Mouse (Mus musculus): ENCODE measurements around the gene Jarid2. TPM values are rescaled to one million over a fixed set of nuclear protein-coding genes. Genes with fewer than 3 reads are reported as not detected.

Gene Jarid2
- polyA plus RNA-seq, 1 experiment, result 35.9 TPM

- 69% methylated on average over 2 of the region's 2 CpGs for WGBS
- DNase-seq, result no peak
- Histone ChIP-seq H3K27me3 (ENCODE audit: control insufficient read depth, insufficient read depth, low read length) (no peaks in the 10 kb centered on the region), H3K27ac (ENCODE audit: insufficient read depth, low read length) (no peak overlapping the region), H3K4me3 (replicated peaks; ENCODE audit: insufficient read depth, low read depth, low read length) (no peak overlapping the region), H3K4me1 (ENCODE audit: control insufficient read depth, insufficient read depth, low read length) (peaks cover 22% of the 10 kb centered on the region)
- TF ChIP-seq CTCF (IDR thresholded peaks at IDR 0.05; ENCODE audit: borderline replicate concordance, insufficient read depth, low read depth, low read length) (no peak), POLR2A (IDR thresholded peaks at IDR 0.05; ENCODE audit: borderline replicate concordance, insufficient read depth, low read length) (no peak)
These were observed 102.8 kb downstream of the Jarid2 start for GRCm38 (mm10) chr13:44832104-44832503.

GRCm38 (mm10) chr13:44832866-44833265, 103.6 kb downstream of the Jarid2 start:
- DNase-seq, result no peak
- Histone ChIP-seq H3K27me3 (ENCODE audit: control insufficient read depth, insufficient read depth, low read length) (no peaks in the 10 kb centered on the region), H3K4me1 (ENCODE audit: control insufficient read depth, insufficient read depth, low read length) (peaks cover 27% of the 10 kb centered on the region), H3K27ac (ENCODE audit: insufficient read depth, low read length) (no peak overlapping the region), H3K4me3 (replicated peaks; ENCODE audit: insufficient read depth, low read depth, low read length) (no peak overlapping the region)
- 77% methylated on average over 4 of the region's 4 CpGs for WGBS
- no peak for TF ChIP-seq POLR2A (IDR thresholded peaks at IDR 0.05; ENCODE audit: borderline replicate concordance, insufficient read depth, low read length)
- no peak for TF ChIP-seq CTCF (IDR thresholded peaks at IDR 0.05; ENCODE audit: borderline replicate concordance, insufficient read depth, low read depth, low read length)

GRCm38 (mm10) chr13:44833353-44833752, 104.1 kb downstream of the Jarid2 start:
- H3K4me3 ChIP-seq (replicated peaks; ENCODE audit: insufficient read depth, low read depth, low read length), result no peak overlapping the region
- H3K27ac ChIP-seq (ENCODE audit: insufficient read depth, low read length), result no peak overlapping the region
- no peaks in the 10 kb centered on the region for H3K27me3 ChIP-seq (ENCODE audit: control insufficient read depth, insufficient read depth, low read length)
- peak; percentile 46; the same call in 1 of the 2 replicates for TF ChIP-seq CTCF (IDR thresholded peaks at IDR 0.05; ENCODE audit: borderline replicate concordance, insufficient read depth, low read depth, low read length)
- TF ChIP-seq POLR2A (IDR thresholded peaks at IDR 0.05; ENCODE audit: borderline replicate concordance, insufficient read depth, low read length), result no peak
- peak; percentile 44 to 70 for DNase-seq
- H3K4me1 ChIP-seq (ENCODE audit: control insufficient read depth, insufficient read depth, low read length), result peaks cover 31% of the 10 kb centered on the region
- WGBS, result 24% methylated on average over 3 of the region's 3 CpGs

GRCm38 (mm10) chr13:44837445-44837844, 108.2 kb downstream of the Jarid2 start:
- Histone ChIP-seq H3K4me3 (replicated peaks; ENCODE audit: insufficient read depth, low read depth, low read length) (no peak overlapping the region), H3K27me3 (ENCODE audit: control insufficient read depth, insufficient read depth, low read length) (no peaks in the 10 kb centered on the region), H3K27ac (ENCODE audit: insufficient read depth, low read length) (no peak overlapping the region), H3K4me1 (ENCODE audit: control insufficient read depth, insufficient read depth, low read length) (peaks cover 38% of the 10 kb centered on the region)
- DNase-seq, result no peak
- WGBS, result 72% methylated on average over 6 of the region's 6 CpGs
- no peak for TF ChIP-seq CTCF (IDR thresholded peaks at IDR 0.05; ENCODE audit: borderline replicate concordance, insufficient read depth, low read depth, low read length)

- 1% methylated on average over 20 of the region's 20 CpGs for WGBS
- H3K4me3 ChIP-seq (replicated peaks; ENCODE audit: insufficient read depth, low read depth, low read length), result peak overlapping the region; percentile 51
- TF ChIP-seq POLR2A (IDR thresholded peaks at IDR 0.05; ENCODE audit: borderline replicate concordance, insufficient read depth, low read length) (no peak), CTCF (IDR thresholded peaks at IDR 0.05; ENCODE audit: borderline replicate concordance, insufficient read depth, low read depth, low read length) (no peak)
- DNase-seq, result peak; percentile 86 to 90
- no peaks in the 10 kb centered on the region for H3K27me3 ChIP-seq (ENCODE audit: control insufficient read depth, insufficient read depth, low read length)
- H3K27ac ChIP-seq (ENCODE audit: insufficient read depth, low read length), result peak overlapping the region; percentile 67; the same call in 1 of the 2 replicates
- peaks cover 38% of the 10 kb centered on the region; the same call in 1 of the 2 replicates for H3K4me1 ChIP-seq (ENCODE audit: control insufficient read depth, insufficient read depth, low read length)
These were observed 110.9 kb downstream of the Jarid2 start for GRCm38 (mm10) chr13:44839866-44840835.

GRCm38 (mm10) chr13:44851426-44851825, 122.2 kb downstream of the Jarid2 start:
- Histone ChIP-seq H3K27ac (ENCODE audit: insufficient read depth, low read length) (no peak overlapping the region), H3K27me3 (ENCODE audit: control insufficient read depth, insufficient read depth, low read length) (no peaks in the 10 kb centered on the region), H3K4me3 (replicated peaks; ENCODE audit: insufficient read depth, low read depth, low read length) (no peak overlapping the region), H3K4me1 (ENCODE audit: control insufficient read depth, insufficient read depth, low read length) (peaks cover 2% of the 10 kb centered on the region; the same call in 1 of the 2 replicates)
- no peak for DNase-seq
- TF ChIP-seq CTCF (IDR thresholded peaks at IDR 0.05; ENCODE audit: borderline replicate concordance, insufficient read depth, low read depth, low read length), result no peak
- no peak for TF ChIP-seq POLR2A (IDR thresholded peaks at IDR 0.05; ENCODE audit: borderline replicate concordance, insufficient read depth, low read length)
- WGBS, result 33% methylated on average over 2 of the region's 2 CpGs

- DNase-seq, result no peak
- H3K27ac ChIP-seq (ENCODE audit: insufficient read depth, low read length), result no peak overlapping the region
- H3K27me3 ChIP-seq (ENCODE audit: control insufficient read depth, insufficient read depth, low read length), result no peaks in the 10 kb centered on the region
- no peak for TF ChIP-seq POLR2A (IDR thresholded peaks at IDR 0.05; ENCODE audit: borderline replicate concordance, insufficient read depth, low read length)
- TF ChIP-seq CTCF (IDR thresholded peaks at IDR 0.05; ENCODE audit: borderline replicate concordance, insufficient read depth, low read depth, low read length), result no peak
- WGBS, result 52% methylated on average over 3 of the region's 3 CpGs
- H3K4me3 ChIP-seq (replicated peaks; ENCODE audit: insufficient read depth, low read depth, low read length), result no peak overlapping the region
- H3K4me1 ChIP-seq (ENCODE audit: control insufficient read depth, insufficient read depth, low read length), result peaks cover 2% of the 10 kb centered on the region; the same call in 1 of the 2 replicates
These were observed 122.8 kb downstream of the Jarid2 start for GRCm38 (mm10) chr13:44852024-44852423.

- no peak overlapping the region for H3K4me3 ChIP-seq (replicated peaks; ENCODE audit: insufficient read depth, low read depth, low read length)
- H3K27me3 ChIP-seq (ENCODE audit: control insufficient read depth, insufficient read depth, low read length), result 0 out of 2 replicates have a peak, but pooled peaks cover 2% of the 10 kb centered on the region
- DNase-seq, result no peak
- H3K27ac ChIP-seq (ENCODE audit: insufficient read depth, low read length), result no peak overlapping the region
- H3K4me1 ChIP-seq (ENCODE audit: control insufficient read depth, insufficient read depth, low read length), result peaks cover 15% of the 10 kb centered on the region
- no peak for TF ChIP-seq POLR2A (IDR thresholded peaks at IDR 0.05; ENCODE audit: borderline replicate concordance, insufficient read depth, low read length)
- TF ChIP-seq CTCF (IDR thresholded peaks at IDR 0.05; ENCODE audit: borderline replicate concordance, insufficient read depth, low read depth, low read length), result no peak
- 52% methylated on average over 2 of the region's 2 CpGs for WGBS
These were observed 136.3 kb downstream of the Jarid2 start for GRCm38 (mm10) chr13:44865566-44865965.

Data from cerebellum, adult 2 months (tissue).